Comparison of ENCODE assay signal across 7 mouse cellular contexts in genomic region chr10:57362781-57363180, GRCm38 (mm10).
DNase-seq lines count a peak whose midpoint lies in the region; ATAC-seq lines count a peak whose summit lies in the region.
"Not testable (repeated sequence)": the region's sequence is repeated elsewhere in the genome, so short reads cannot be mapped to it uniquely, and the experiment has no call there.

No protein-coding gene starts in this region.

- not testable (repeated sequence) for H3K27me3 ChIP-seq in forebrain, embryonic 14.5 days (replicated peaks; ENCODE audit: control insufficient read depth, insufficient read depth, low read length); hindbrain, embryonic 11.5 days (ENCODE audit: control insufficient read depth, insufficient read depth, low read length); midbrain, embryonic 11.5 days (ENCODE audit: control insufficient read depth, insufficient read depth, low read length); neural tube, embryonic 11.5 days (ENCODE audit: control insufficient read depth, insufficient read depth, low read length)

- not testable (repeated sequence) for H3K9ac ChIP-seq in forebrain, embryonic 14.5 days (ENCODE audit: low read length); hindbrain, embryonic 11.5 days (ENCODE audit: low read depth, low read length); midbrain, embryonic 11.5 days (ENCODE audit: low read length); neural tube, embryonic 11.5 days (ENCODE audit: low read length)

- 83% methylated on average over 1 of the region's 1 CpGs for WGBS in forebrain, embryonic 14.5 days
- WGBS in hindbrain, embryonic 11.5 days = 88% methylated on average over 1 of the region's 1 CpGs
- 95% methylated on average over 1 of the region's 1 CpGs for WGBS in midbrain, embryonic 11.5 days
- 100% methylated on average over 1 of the region's 1 CpGs for WGBS in neural tube, embryonic 11.5 days

- DNase-seq in Muller cell, postnatal 12 days (ENCODE audit: inconsistent ontology term) = peak; percentile 12
- peak; percentile 66 for DNase-seq in embryo, embryonic 11 days
- peak; percentile 41 for DNase-seq in forebrain, embryonic 14.5 days (ENCODE audit: low spot score)
- peak; percentile 40 for DNase-seq in hindbrain, embryonic 11.5 days (ENCODE audit: low spot score)
- peak; percentile 87 for DNase-seq in midbrain, embryonic 11.5 days (ENCODE audit: low spot score, missing footprints)
- peak; percentile 80 for DNase-seq in neural tube, embryonic 11.5 days (ENCODE audit: low spot score)
- DNase-seq in thymus, postnatal 0 days (ENCODE audit: low spot score) = peak; percentile 50

- H3K4me2 ChIP-seq in forebrain, embryonic 14.5 days (ENCODE audit: low read length); hindbrain, embryonic 11.5 days (replicated peaks; ENCODE audit: low read depth, low read length); midbrain, embryonic 11.5 days; neural tube, embryonic 11.5 days (ENCODE audit: low read depth): not testable (repeated sequence)

- H3K36me3 ChIP-seq in forebrain, embryonic 14.5 days (ENCODE audit: control insufficient read depth, insufficient read depth, low read length); hindbrain, embryonic 11.5 days (ENCODE audit: control insufficient read depth, insufficient read depth, low read length); midbrain, embryonic 11.5 days (ENCODE audit: control insufficient read depth, insufficient read depth, low read length); neural tube, embryonic 11.5 days (ENCODE audit: control insufficient read depth, insufficient read depth, low read length): not testable (repeated sequence)

- H3K4me3 ChIP-seq in forebrain, embryonic 14.5 days (ENCODE audit: low read depth, low read length); hindbrain, embryonic 11.5 days (ENCODE audit: low read depth, low read length); midbrain, embryonic 11.5 days (ENCODE audit: low read depth, low read length); neural tube, embryonic 11.5 days (ENCODE audit: low read depth, low read length): not testable (repeated sequence)

- not testable (repeated sequence) for ATAC-seq in forebrain, embryonic 14.5 days; hindbrain, embryonic 11.5 days (ENCODE audit: low FRiP score); midbrain, embryonic 11.5 days (ENCODE audit: low FRiP score); neural tube, embryonic 11.5 days (ENCODE audit: insufficient read depth, low FRiP score, low TSS enrichment)

- H3K27ac ChIP-seq in forebrain, embryonic 14.5 days (ENCODE audit: low read depth, low read length); hindbrain, embryonic 11.5 days (ENCODE audit: low read depth, low read length); midbrain, embryonic 11.5 days (ENCODE audit: low read depth, low read length); neural tube, embryonic 11.5 days (ENCODE audit: low read depth, low read length): not testable (repeated sequence)

- not testable (repeated sequence) for H3K9me3 ChIP-seq in forebrain, embryonic 14.5 days (replicated peaks; ENCODE audit: control insufficient read depth, low read length); hindbrain, embryonic 11.5 days (ENCODE audit: control insufficient read depth, low read length); midbrain, embryonic 11.5 days (ENCODE audit: control insufficient read depth, low read length); neural tube, embryonic 11.5 days (ENCODE audit: control insufficient read depth, low read length)

- H3K4me1 ChIP-seq in forebrain, embryonic 14.5 days (ENCODE audit: control insufficient read depth, insufficient read depth, low read length); hindbrain, embryonic 11.5 days (replicated peaks; ENCODE audit: control insufficient read depth, insufficient read depth, low read length); midbrain, embryonic 11.5 days (ENCODE audit: control insufficient read depth, insufficient read depth, low read length); neural tube, embryonic 11.5 days (ENCODE audit: control insufficient read depth, insufficient read depth, low read length): not testable (repeated sequence)

Comparison
In these comparisons a context has a peak if more than half of its experiments do, and no peak if none do; other contexts are left out.
1. DNase-seq: peak in every context shown above with its lines; median percentile 87 in midbrain, embryonic 11.5 days; 80 in neural tube, embryonic 11.5 days; 66 in embryo, embryonic 11 days; 50 in thymus, postnatal 0 days; 41 in forebrain, embryonic 14.5 days; 40 in hindbrain, embryonic 11.5 days; 12 in Muller cell, postnatal 12 days.